Mouse (Mus musculus): ENCODE results near the gene Trp63.

Trp63 gene

DNA sequence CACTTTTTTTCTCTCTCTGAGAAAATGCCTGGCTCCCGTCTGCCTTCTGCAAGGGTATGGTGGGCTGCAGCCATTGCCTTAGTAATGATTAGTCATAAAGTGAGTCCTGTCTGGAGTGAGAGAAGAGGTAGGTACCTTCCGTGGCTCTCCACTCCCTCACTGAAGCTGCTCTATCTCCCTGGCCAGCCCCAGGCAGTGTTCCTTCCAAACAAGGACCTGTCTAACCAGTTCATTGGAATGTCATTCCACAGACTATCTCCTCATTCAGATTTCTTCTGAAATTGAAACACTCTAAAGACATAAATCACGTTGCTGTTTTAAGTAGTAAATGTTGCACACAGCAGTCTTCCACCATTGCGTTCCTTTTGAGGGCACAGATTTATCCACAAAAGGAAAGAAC is 96.4 kb downstream of the Trp63 start:
- DNase-seq (ENCODE audit: low spot score in 2 of 2): no peak

DNA sequence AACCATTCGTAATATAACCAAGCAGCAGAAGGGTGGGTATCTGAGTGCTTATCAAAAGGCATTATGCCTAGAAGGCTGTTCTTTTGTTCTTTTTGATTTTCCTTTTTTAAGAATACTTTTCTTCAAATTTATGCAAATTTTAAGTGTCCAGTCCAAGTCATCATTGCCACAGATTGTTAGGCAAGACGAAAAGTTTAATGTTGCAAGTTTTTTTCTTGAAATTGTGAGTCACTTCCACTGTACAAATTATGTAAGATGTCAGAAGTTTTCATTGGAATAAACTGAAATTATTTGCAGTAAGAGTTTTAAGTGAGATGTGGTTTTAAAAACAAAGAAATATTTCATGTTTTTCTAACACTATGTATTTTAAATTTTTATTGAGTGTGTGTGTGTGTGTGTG is 100.7 kb downstream of the Trp63 start:
- DNase-seq (ENCODE audit: low spot score in 2 of 2): no peak

GRCm38 (mm10) chr16:25786457-25786856 is 102.9 kb downstream of the Trp63 start:
- DNase-seq (ENCODE audit: low spot score in 2 of 2): no peak

DNA sequence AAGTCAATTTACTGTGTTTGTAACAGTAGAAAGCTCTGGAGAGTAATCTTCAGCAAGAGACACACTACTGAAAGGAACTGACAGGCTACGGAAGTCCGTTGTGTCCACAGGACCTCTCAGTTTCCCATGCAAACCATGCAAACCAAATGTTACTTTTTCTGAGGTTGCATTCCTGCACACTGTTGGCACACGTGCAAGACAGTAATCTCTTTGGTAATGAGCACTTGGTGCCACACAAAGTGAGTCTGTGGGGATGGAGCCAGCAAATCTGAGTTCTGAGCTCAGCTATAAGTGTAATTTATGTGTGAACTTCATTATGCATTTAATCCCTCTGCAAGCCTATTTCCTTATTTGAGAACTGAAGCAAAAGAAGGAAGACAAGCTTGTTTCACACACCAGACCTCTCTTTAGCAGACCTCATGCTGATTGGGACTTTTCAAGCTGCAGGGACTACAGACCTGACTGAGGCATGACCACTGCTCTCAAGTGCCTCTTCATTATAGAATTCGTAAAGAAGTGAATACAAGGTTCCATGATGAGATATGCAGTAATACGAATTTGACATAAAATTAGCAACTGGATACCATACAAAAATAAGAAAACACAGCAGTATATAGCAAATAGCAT is 109.2 kb downstream of the Trp63 start:
- DNase-seq (ENCODE audit: low spot score in 2 of 2): peak in 1 of 2 experiments; percentile 4

DNA sequence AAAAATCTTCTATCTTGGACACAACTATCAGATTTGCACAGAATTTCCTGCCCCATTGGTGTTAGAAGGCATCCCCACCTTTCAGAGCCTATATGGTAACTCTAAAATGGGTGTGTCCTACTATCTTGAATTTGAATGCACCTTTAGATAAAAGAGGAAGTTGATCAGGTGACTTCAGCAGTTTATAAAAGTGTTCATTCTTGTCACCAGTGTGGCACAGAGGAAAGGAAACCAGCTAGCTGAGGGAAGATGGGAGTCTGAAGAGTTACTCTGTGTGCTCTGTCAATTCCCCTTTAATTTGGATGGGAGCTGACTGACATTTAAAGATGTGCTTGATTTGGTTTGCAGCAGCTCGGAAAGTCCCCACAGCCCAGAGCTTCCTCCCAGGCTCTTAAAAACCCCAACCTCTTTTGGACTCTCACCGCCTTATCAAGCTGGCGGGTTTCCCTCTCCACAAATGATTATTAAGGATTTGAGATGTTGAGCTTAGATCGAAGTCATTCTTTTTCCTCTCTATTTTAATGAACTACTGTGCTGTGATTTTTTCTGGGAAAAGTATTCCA is 114.2 kb downstream of the Trp63 start:
- DNase-seq (ENCODE audit: low spot score in 2 of 2): no peak

DNA sequence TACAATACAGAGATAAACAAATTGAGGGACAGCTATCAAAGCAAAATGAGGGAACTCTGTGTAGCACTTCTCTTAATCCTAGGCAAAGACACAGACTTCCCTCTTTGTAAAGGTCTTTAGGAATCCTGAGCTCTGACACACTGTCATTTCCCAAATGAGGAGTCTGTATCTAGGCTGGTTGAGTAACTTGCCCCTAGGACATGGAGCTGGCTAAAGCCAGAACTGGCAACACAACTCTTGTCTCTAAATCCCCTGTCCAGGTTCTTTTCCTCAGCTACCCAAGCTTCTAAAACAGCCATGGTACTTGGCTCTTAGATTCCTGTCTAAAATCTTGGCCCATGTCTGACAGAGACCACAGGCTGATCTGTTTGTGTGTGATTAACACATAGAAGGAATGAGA is 116.1 kb downstream of the Trp63 start:
- DNase-seq (ENCODE audit: low spot score in 2 of 2): no peak

GRCm38 (mm10) chr16:25804955-25805354 is 121.4 kb downstream of the Trp63 start:
- DNase-seq (ENCODE audit: low spot score in 2 of 2): no peak

DNA sequence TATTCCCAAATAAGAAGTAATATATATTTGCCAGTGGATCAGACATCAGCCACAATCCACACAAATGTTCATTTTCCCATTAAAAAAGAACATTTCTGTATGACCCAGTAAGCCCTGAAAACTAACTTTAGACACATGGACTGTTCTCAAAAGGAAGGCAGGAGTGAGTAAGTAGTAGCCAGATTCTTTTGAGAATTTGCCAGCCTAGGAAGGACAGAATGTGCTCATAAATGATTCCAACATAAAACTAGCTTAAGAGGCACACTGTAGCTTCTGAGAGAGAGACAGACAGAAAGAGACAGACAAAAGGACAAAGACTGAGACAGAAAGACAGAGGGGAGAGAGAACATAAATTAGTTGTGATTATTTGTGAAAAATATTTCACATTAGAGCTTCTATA is 123.6 kb downstream of the Trp63 start:
- DNase-seq (ENCODE audit: low spot score in 2 of 2): no peak

DNA sequence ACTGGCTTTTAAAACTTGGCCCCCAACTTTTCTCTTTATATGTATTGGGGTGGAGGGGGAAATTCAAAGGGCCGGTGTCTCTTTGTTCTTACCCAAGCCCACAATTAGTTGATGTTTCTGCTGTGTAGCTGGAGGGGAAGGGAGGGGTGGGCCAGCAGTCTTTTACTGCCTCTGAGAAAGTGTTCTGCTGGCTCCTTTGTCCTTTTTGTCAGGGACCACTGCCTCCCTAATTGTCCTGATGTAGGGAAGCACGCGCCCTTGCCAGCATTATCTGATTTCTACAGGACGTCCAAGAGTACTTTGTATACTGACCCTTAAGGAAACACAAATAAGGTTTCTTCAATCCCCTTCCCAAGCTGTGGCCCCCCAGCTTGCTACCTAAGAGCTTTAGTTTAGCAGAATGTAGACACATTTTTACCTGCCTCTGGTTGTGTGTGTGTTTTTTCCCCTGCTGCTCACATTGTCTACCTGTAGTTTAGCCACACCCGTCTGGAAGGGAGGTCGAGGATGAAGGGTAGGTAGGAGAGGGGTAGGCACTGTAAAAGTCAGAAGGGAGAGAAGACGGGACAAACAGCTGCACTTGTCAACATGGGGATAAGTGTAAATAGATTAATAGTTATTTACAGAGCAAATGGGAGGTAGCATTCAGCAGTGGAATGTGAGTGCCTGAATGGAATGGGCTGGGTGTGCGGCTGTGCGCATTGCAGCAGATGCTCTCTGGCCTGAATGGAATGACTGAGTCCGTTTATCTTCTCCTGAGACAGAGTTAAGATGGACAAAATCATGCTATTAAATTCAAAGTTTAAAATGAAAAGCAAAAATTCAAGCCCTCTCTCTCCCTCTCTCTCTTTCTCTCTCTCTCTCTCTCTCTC is 134.4 kb downstream of the Trp63 start:
- no peak for DNase-seq (ENCODE audit: low spot score in 2 of 2)

GRCm38 (mm10) chr16:25826016-25826415 is 142.5 kb downstream of the Trp63 start:
- DNase-seq (ENCODE audit: low spot score in 2 of 2): no peak

GRCm38 (mm10) chr16:25832576-25832975 is 149.0 kb downstream of the Trp63 start:
- DNase-seq (ENCODE audit: low spot score in 2 of 2): no peak

DNA sequence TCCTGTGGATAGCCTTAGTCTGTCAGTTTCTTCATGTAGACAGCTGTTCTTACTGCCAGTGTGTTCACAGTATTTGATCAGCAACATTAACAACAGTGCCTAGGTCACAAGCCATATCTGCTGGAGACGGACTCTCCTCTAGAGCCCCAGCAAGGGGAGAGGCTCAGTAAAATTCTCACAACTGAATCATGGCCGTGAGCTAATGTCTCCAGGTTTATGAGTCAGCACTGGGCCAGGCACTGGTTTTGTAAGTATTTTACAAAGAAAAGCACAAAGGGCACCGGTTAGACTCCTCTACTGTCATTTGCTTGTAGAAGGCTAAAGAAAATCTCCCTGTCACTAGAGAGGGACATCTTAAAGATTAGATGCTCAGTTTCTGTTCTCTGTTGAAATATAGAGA is 151.7 kb downstream of the Trp63 start:
- DNase-seq (ENCODE audit: low spot score in 2 of 2): no peak

GRCm38 (mm10) chr16:25835723-25836122 is 152.2 kb downstream of the Trp63 start:
- DNase-seq (ENCODE audit: low spot score in 2 of 2): no peak

- no peak for DNase-seq (ENCODE audit: low spot score in 2 of 2)
Measured at GRCm38 (mm10) chr16:25842996-25843395, 159.4 kb downstream of the Trp63 start.

DNA sequence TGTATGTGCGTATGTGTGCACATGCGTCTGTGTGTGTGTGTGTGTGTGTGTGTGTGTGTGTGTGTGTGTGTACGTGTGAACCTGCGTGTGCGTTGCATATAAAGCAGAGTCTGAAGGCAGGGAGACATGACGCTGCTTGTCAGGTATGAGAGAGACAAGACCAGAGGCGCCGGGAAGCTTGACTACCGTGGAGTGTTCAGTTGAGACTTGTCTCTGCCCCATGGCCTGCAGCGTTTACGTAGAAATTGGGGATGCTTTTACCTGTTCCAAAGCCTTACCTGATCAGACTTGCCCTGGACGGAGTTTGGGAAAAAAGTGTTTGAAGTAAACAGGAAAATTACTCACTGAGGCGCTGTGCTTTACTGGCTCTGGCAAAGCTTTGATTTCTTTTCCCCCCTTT is 160.1 kb downstream of the Trp63 start:
- DNase-seq (ENCODE audit: low spot score in 2 of 2): no peak

DNA sequence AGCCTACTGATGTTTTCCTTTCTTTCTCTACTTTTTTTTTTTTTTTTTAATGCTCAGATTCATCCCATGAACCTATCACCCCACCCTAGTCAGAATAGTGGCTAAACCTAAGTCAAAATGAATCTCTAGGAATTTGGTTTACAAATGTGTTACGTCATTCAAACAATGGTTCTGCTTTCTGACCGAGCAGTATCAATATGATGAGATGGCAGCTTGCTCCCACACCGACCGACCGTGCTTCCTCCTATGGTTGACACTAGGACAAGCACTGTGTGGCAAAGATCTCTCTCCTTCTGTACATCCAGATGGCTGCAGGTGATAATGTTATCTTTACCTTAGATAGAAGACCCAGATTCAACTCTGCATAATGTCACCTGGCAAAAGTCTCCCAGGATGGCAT is 163.0 kb downstream of the Trp63 start:
- no peak for DNase-seq (ENCODE audit: low spot score in 2 of 2)

DNA sequence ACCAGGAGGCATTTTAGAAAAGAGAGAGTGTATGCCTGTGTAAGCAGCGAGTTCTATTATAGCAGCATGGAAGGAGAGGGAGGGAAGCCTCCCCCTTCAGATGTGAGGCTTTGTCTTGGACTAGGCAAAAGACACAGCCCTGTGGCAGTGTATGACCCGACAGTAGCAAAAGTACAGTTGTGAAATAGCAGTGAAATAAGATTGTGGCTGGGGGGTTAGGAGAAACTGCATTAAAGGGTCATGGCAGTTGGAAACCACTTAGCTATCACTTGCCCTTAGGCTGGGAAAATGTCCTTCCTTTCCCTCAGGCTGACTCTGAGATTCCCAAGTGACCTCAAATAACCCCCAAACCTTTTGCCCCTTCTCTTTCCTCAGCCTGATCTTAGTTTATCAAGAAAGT is 164.9 kb downstream of the Trp63 start:
- no peak for DNase-seq (ENCODE audit: low spot score in 2 of 2)

- DNase-seq (ENCODE audit: low spot score in 2 of 2): no peak
Measured at GRCm38 (mm10) chr16:25849593-25850464, 166.3 kb downstream of the Trp63 start.

DNA sequence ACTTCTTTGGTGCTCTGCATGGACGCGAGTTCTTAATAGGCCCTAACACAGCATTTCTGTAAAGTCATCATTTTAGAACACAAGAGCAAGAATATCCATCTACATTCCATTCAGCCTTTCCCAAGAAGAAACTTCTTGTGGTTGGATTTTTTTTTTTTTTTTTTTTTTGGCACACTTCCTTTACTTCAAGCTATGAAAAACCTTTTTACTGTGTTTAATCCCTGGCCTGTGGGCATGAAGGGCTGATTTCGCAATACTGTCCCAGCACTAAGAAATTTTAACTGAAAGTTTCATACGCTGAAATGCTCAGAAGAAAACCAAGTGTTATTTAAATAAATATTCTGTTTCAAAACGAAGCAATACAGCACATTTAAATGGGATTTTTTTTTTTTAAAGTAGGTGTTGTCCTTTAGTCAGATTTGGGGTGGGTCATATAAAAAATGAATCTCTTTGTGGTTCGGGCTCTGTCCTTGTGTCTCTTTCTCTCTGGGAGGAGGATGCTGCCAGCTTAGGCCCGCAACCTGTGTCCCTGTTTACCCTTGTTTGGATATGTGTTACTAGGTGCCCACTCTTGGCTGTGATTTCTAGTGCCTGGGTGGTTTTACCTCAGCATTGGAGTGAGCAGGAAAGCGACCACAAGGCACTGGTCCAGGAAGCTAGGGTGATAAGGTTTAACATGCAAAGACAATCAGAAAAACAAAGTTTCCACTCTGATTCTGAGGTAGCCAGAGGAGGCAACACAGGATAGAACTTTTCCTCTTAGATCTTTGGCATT is 177.4 kb downstream of the Trp63 start:
- no peak for DNase-seq (ENCODE audit: low spot score in 2 of 2)

- peak in 1 of 2 experiments; percentile 11 for DNase-seq (ENCODE audit: low spot score in 2 of 2)
Measured at GRCm38 (mm10) chr16:25865096-25865869, 181.7 kb downstream of the Trp63 start.

Measured in right cerebral cortex, adult 2 months (tissue).